Mouse (Mus musculus): ENCODE results near the gene Nkiras1.

- no peak for TF ChIP-seq CTCF (IDR thresholded peaks at IDR 0.05; ENCODE audit: low read depth)
- no peak for TF ChIP-seq EP300 (IDR thresholded peaks at IDR 0.05; ENCODE audit: low read depth)
These were observed 29.7 kb downstream of the Nkiras1 start for GRCm38 (mm10) chr14:18300676-18301075.

Measured in heart, postnatal 0 days (tissue).